Mouse (Mus musculus) heart, postnatal 14 days (tissue): ENCODE data around the gene Vmn1r49. TPM values are rescaled to one million over a fixed set of nuclear protein-coding genes. Genes with fewer than 3 reads are reported as not detected.
"Not testable (repeated sequence)": the region's sequence is repeated elsewhere in the genome, so short reads cannot be mapped to it uniquely, and the experiment has no call there.

ENCODE experiments used
- DNase-seq, 2 experiments: peaks; one replicate each; pipeline ENCODE4 v3.0.0; 2021 to 2022
- intact Hi-C: fragments of 180-260 bp; cut with DNase I; formaldehyde crosslinking; loops from one replicate; pipeline ENCODE4 v1.15.1; 2025
- long read RNA-seq, 2 experiments: library from polyadenylated mRNA; stranded (forward); transcript quantifications; one replicate each; pipeline ENCODE4 v2.0.0; 2021
- total RNA-seq, 2 experiments: library from RNA; stranded (reverse); gene quantifications; 2 replicates each; pipeline ENCODE4 v1.2.3; 2021

Gene Vmn1r49
- total RNA-seq: not detected
- long read RNA-seq, experiment 1: 0 reads
- long read RNA-seq, experiment 2: 0 reads

DNA sequence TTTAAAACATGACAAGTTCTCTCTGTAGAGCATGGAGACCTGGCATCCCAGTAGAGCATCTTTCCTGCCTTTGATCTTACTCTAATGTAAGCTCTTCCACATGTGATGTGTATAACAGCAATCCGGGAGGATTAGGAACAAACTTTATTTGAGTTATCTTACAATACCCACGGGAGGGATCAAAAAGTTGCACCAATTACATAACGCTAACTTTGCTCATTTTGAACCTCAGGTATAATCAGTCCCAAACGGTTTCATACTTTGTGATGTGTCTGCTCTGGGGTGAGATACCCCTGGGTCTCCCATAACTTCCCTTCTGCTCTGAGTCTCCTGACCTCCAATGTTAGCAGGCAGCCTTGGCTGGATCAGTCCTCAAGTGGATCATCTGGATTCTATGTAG lies at the start of gene Vmn1r49:
Vmn1r49 (minus strand) TSS at position 101 of the 400 bp plus-strand sequence.
- intact Hi-C loops: no loop called here
- no peak for DNase-seq

DNA sequence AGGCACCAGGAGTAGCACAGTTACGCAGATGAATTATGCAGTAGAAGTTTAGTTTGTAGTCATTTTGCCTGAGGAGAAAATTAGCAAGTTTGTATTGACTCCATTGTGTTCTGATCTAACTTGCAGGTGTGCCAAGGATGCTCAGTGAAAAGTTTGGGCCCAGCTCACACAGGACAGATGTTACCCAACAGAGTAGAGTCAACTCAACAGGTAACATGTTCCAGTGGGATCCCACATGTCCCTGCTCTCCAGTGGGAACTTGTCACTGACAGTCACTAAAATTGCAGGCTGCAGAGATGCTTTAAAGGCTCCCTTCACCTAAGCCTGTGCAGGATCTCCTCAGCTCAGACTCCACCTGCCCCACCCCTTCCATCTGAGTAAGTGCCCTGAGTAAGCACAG lies 44.0 kb upstream of the Vmn1r49 start, which contains the start of gene Vmn1r51:
Vmn1r51 (plus strand) TSS at position 301 of the 400 bp plus-strand sequence.
- intact Hi-C loops, DNase-seq: not testable (repeated sequence)

GRCm38 (mm10) chr6:90101130-90101529 lies 22.8 kb upstream of the Vmn1r49 start, which contains the start of gene Vmn1r50:
Gene Vmn1r50 (plus strand): TSS chr6:90101430.
- DNase-seq: no peak
- intact Hi-C loops: no loop called here

- no peak for DNase-seq
- intact Hi-C loops: no loop called here
Observed at GRCm38 (mm10) chr6:90100566-90100965, 22.3 kb upstream of the Vmn1r49 start.

DNA sequence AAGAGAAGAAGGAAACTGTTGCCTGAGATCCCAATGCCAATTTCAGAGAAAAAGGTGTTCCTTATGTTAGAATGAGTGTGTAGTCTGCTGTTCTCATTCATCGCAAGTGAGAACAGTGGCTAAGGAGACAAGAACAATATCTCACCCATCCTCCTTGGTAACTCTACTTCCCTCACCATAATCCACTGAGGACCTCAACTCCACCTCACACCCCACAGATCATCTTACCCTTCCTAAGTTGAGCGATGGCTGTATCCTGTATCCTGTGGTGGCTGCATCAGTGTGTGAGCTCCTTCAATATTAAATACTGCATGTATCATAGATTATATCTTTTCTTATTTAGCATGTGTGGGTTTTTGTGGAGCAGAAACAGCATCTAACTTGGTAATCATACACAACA lies 41.6 kb downstream of the Vmn1r49 start, which contains the start of gene Vmn1r48:
Vmn1r48 (minus strand) TSS at position 101 of the 400 bp plus-strand sequence.
- intact Hi-C loops, DNase-seq: not testable (repeated sequence)

Other genes starting within 250 kb of the Vmn1r49 start
- gene Vmn1r42, start 202.1 kb downstream of the Vmn1r49 start, total RNA-seq: not detected
- not detected for gene Vmn1r43, start 202.1 kb downstream of the Vmn1r49 start, total RNA-seq
- not detected for gene Vmn1r44, start 194.8 kb downstream of the Vmn1r49 start, total RNA-seq
- not detected for gene Vmn1r45, start 137.9 kb downstream of the Vmn1r49 start, total RNA-seq
- not detected for gene Vmn1r46, start 109.2 kb downstream of the Vmn1r49 start, total RNA-seq
- gene Vmn1r47, start 62.4 kb downstream of the Vmn1r49 start, total RNA-seq: not detected
- gene Vmn1r48, start 41.7 kb downstream of the Vmn1r49 start, total RNA-seq: not detected
- not detected for gene Vmn1r50, start 22.9 kb upstream of the Vmn1r49 start, total RNA-seq
- gene Vmn1r51, start 44.1 kb upstream of the Vmn1r49 start, total RNA-seq: not detected
- not detected for gene Vmn1r52, start 96.3 kb upstream of the Vmn1r49 start, total RNA-seq
- not detected for gene V1ra8, start 124.3 kb upstream of the Vmn1r49 start, total RNA-seq
- not detected for gene Vmn1r53, start 145.9 kb upstream of the Vmn1r49 start, total RNA-seq
- not detected for gene Vmn1r54, start 167.8 kb upstream of the Vmn1r49 start, total RNA-seq
- not detected for gene BC048671, start 222.7 kb upstream of the Vmn1r49 start, total RNA-seq
- under 1 TPM in 1 of 2 experiments, not detected in 1; 0.12 TPM for gene Chst13, start 246.7 kb upstream of the Vmn1r49 start, total RNA-seq